Mouse (Mus musculus) MEL (cell line): ENCODE results near the gene Hmgcl. TPM values are rescaled to one million over a fixed set of nuclear protein-coding genes. Genes with fewer than 3 reads are reported as not detected.

ENCODE experiments used
- DNase-seq: peaks from one replicate; pipeline ENCODE4 v3.0.0; 2011; ENCODE audit warnings: low read depth, low spot score
- H3K27ac ChIP-seq: 2 replicates; pipeline ENCODE4 v1.5.1; 2012; ENCODE audit warnings: low read depth, mild to moderate bottlenecking, control low read depth, low read length, moderate library complexity; ENCODE audit not compliant: control insufficient read depth
- H3K27me3 ChIP-seq, 2 experiments: fragments of 150-350 bp in 1 of 2; sonication (generic) in 1 of 2; 2 replicates each; pipeline ENCODE4 v1.6.1; 2012; ENCODE audit warnings: low read length in 2 of 2, mild to moderate bottlenecking in 2 of 2, improper control_type of control experiment in 1 of 2, moderate library complexity in 1 of 2; ENCODE audit not compliant: insufficient read depth in 2 of 2, control insufficient read depth in 1 of 2
- H3K36me3 ChIP-seq, 2 experiments: 2 replicates each; pipeline ENCODE4 v1.6.1; 2012 to 2014; ENCODE audit warnings: low read length in 2 of 2, improper control_type of control experiment in 1 of 2, inconsistent platforms in 1 of 2, mild to moderate bottlenecking in 1 of 2; ENCODE audit not compliant: insufficient read depth in 2 of 2, control insufficient read depth in 1 of 2
- H3K4me1 ChIP-seq, 2 experiments: fragments of 150-350 bp in 1 of 2; sonication (generic) in 1 of 2; 2 replicates each; pipeline ENCODE4 v1.6.1; 2012; ENCODE audit warnings: low read length in 2 of 2, improper control_type of control experiment in 1 of 2, mild to moderate bottlenecking in 1 of 2; ENCODE audit not compliant: insufficient read depth in 2 of 2, control insufficient read depth in 1 of 2
- H3K4me3 ChIP-seq, 2 experiments: fragments of 150-350 bp in 1 of 2; sonication (generic) in 1 of 2; 2 replicates each; pipeline ENCODE4 v1.5.1; 2012; ENCODE audit warnings: low read depth in 2 of 2, low read length in 2 of 2, mild to moderate bottlenecking in 2 of 2, moderate library complexity in 2 of 2, control low read depth in 1 of 2, improper control_type of control experiment in 1 of 2; ENCODE audit not compliant: control insufficient read depth in 1 of 2, insufficient read depth in 1 of 2
- H3K79me2 ChIP-seq: 2 replicates; pipeline ENCODE4 v1.6.1; 2012; ENCODE audit warnings: mild to moderate bottlenecking, low read length, moderate library complexity; ENCODE audit not compliant: control insufficient read depth, poor library complexity, insufficient read depth
- H3K9ac ChIP-seq: 2 replicates; pipeline ENCODE4 v1.6.1; 2012; ENCODE audit warnings: low read depth, mild to moderate bottlenecking, control low read depth, low read length, moderate library complexity; ENCODE audit not compliant: control insufficient read depth, poor library complexity, severe bottlenecking
- H3K9me3 ChIP-seq: fragments of 150-350 bp; sonication (generic); replicated peaks from 2 replicates; pipeline ENCODE4 v1.6.1; 2012; ENCODE audit warnings: mild to moderate bottlenecking, low read length, improper control_type of control experiment, moderate library complexity; ENCODE audit not compliant: insufficient read depth
- BHLHE40 ChIP-seq: IDR thresholded peaks from 2 replicates; pipeline ENCODE4 v1.6.1; 2012; ENCODE audit warnings: low read depth, mild to moderate bottlenecking, inconsistent platforms, low read length, improper control_type of control experiment, borderline replicate concordance
- E2F4 ChIP-seq: IDR thresholded peaks from 2 replicates; pipeline ENCODE4 v1.6.1; 2011; ENCODE audit warnings: low read depth, low read length, improper control_type of control experiment, borderline replicate concordance
- ETS1 ChIP-seq: IDR thresholded peaks from 2 replicates; pipeline ENCODE4 v1.6.1; 2012; ENCODE audit warnings: low read depth, mild to moderate bottlenecking, inconsistent platforms, low read length, improper control_type of control experiment, moderate library complexity
- GATA1 ChIP-seq: IDR thresholded peaks from 2 replicates; pipeline ENCODE4 v1.6.1; 2011; ENCODE audit warnings: low read depth, low read length, improper control_type of control experiment
- HCFC1 ChIP-seq: IDR thresholded peaks from 2 replicates; pipeline ENCODE4 v1.6.1; 2012; ENCODE audit warnings: low read depth, mild to moderate bottlenecking, inconsistent platforms, low read length, improper control_type of control experiment, moderate library complexity
- JUND ChIP-seq: IDR thresholded peaks from 2 replicates; pipeline ENCODE4 v1.6.1; 2011; ENCODE audit warnings: low read depth, mild to moderate bottlenecking, improper control_type of control experiment, low read length
- MAFK ChIP-seq: IDR thresholded peaks from 2 replicates; pipeline ENCODE4 v1.6.1; 2011; ENCODE audit warnings: low read depth, mild to moderate bottlenecking, low read length, improper control_type of control experiment, borderline replicate concordance
- MAZ ChIP-seq: IDR thresholded peaks from 2 replicates; pipeline ENCODE4 v1.6.1; 2012; ENCODE audit warnings: low read depth, mild to moderate bottlenecking, inconsistent platforms, low read length, improper control_type of control experiment
- NELFE ChIP-seq: IDR thresholded peaks from 2 replicates; pipeline ENCODE4 v1.6.1; 2011; ENCODE audit warnings: low read depth, low read length, improper control_type of control experiment
- POLR2AphosphoS2 ChIP-seq: IDR thresholded peaks from 2 replicates; pipeline ENCODE4 v1.6.1; 2011; ENCODE audit warnings: low read length, improper control_type of control experiment
- RAD21 ChIP-seq: IDR thresholded peaks from 2 replicates; pipeline ENCODE4 v1.6.1; 2011; ENCODE audit warnings: mild to moderate bottlenecking, low read depth, low read length, improper control_type of control experiment
- TAL1 ChIP-seq: IDR thresholded peaks from 2 replicates; pipeline ENCODE4 v1.6.1; 2012; ENCODE audit warnings: mild to moderate bottlenecking, inconsistent platforms, low read length, moderate library complexity, mixed read lengths
- UBTF ChIP-seq: IDR thresholded peaks from 2 replicates; pipeline ENCODE4 v1.6.1; 2012; ENCODE audit warnings: low read depth, mild to moderate bottlenecking, inconsistent platforms, low read length, improper control_type of control experiment, moderate library complexity, borderline replicate concordance; ENCODE audit not compliant: insufficient read depth
- USF2 ChIP-seq, 2 experiments: IDR thresholded peaks; 2 replicates each; pipeline ENCODE4 v1.6.1; 2011 to 2012; ENCODE audit warnings: improper control_type of control experiment in 2 of 2, low read length in 2 of 2, borderline replicate concordance in 1 of 2, inconsistent platforms in 1 of 2, low read depth in 1 of 2, mild to moderate bottlenecking in 1 of 2; ENCODE audit not compliant: insufficient read depth in 1 of 2
- ZKSCAN1 ChIP-seq: IDR thresholded peaks from 2 replicates; pipeline ENCODE4 v1.6.1; 2012; ENCODE audit warnings: low read depth, mild to moderate bottlenecking, inconsistent platforms, low read length, improper control_type of control experiment, moderate library complexity
- polyA plus RNA-seq, 2 experiments: library from polyadenylated mRNA; stranded (reverse) in 1 of 2; unstranded in 1 of 2; fragments of >175 nt in 1 of 2; fragments of >200 nt in 1 of 2; gene quantifications; 2 replicates each; pipeline versions ENCODE4 v1.2.1 to v1.2.4; 2012; ENCODE audit warnings: low replicate concordance in 2 of 2, low read depth in 1 of 2; ENCODE audit not compliant: insufficient read length in 2 of 2, insufficient read depth in 1 of 2, missing spikeins in 1 of 2
- total RNA-seq: library from RNA; depleted of rRNA; stranded (reverse); fragments of 300-350 nt; gene quantifications from 2 replicates; pipeline ENCODE4 v1.2.3, GENCODE M21; 2012

Hmgcl gene
- total and polyA plus RNA-seq, 3 experiments, result 48.7 to 66.5 TPM; not detected in 1

GRCm38 (mm10) chr4:135949475-135949874 lies 3.2 kb downstream of the Hmgcl start:
- H3K27me3 ChIP-seq, result no peaks in the 10 kb centered on the region
- H3K9ac ChIP-seq, result no peak overlapping the region
- DNase-seq, result no peak
- TF ChIP-seq UBTF, result no peak
- no peak for TF ChIP-seq JUND
- TF ChIP-seq BHLHE40, result no peak
- TF ChIP-seq RAD21, result no peak
- TF ChIP-seq MAZ, result no peak
- no peak for TF ChIP-seq TAL1
- TF ChIP-seq MAFK, result no peak
- no peak for TF ChIP-seq ZKSCAN1
- no peak for TF ChIP-seq ETS1
- no peak for TF ChIP-seq NELFE
- TF ChIP-seq, all 39 proteins: peak for 0
- no peaks in the 10 kb centered on the region for H3K9me3 ChIP-seq
- H3K36me3 ChIP-seq, result peaks cover 3 to 9% of the 10 kb centered on the region in 2 experiments
- no peak overlapping the region for H3K27ac ChIP-seq
- H3K79me2 ChIP-seq, result peaks cover 17% of the 10 kb centered on the region
- no peak overlapping the region for H3K4me3 ChIP-seq
- H3K4me1 ChIP-seq, result peaks cover 0 to 5% of the 10 kb centered on the region in 2 experiments; a peak in 3 of 4 replicates

GRCm38 (mm10) chr4:135949911-135950310 lies 3.7 kb downstream of the Hmgcl start:
- no peak overlapping the region for H3K4me3 ChIP-seq
- peaks cover 0 to 5% of the 10 kb centered on the region in 2 experiments; a peak in 3 of 4 replicates for H3K4me1 ChIP-seq
- no peak overlapping the region for H3K27ac ChIP-seq
- no peaks in the 10 kb centered on the region for H3K27me3 ChIP-seq
- no peak for DNase-seq
- no peak overlapping the region for H3K9ac ChIP-seq
- H3K9me3 ChIP-seq, result no peaks in the 10 kb centered on the region
- TF ChIP-seq TAL1, result no peak
- peaks cover 3 to 9% of the 10 kb centered on the region in 2 experiments for H3K36me3 ChIP-seq
- peaks cover 17% of the 10 kb centered on the region for H3K79me2 ChIP-seq

- Histone ChIP-seq H3K27me3 (no peaks in the 10 kb centered on the region), H3K79me2 (peaks cover 17% of the 10 kb centered on the region), H3K9me3 (no peaks in the 10 kb centered on the region), H3K9ac (no peak overlapping the region), H3K4me1 (peaks cover 0 to 5% of the 10 kb centered on the region in 2 experiments; a peak in 3 of 4 replicates), H3K4me3 (no peak overlapping the region), H3K27ac (no peak overlapping the region), H3K36me3 (peaks cover 3 to 9% of the 10 kb centered on the region in 2 experiments)
- TF ChIP-seq GATA1 (no peak), USF2 (IDR thresholded peaks at IDR 0.05; ENCODE audit: borderline replicate concordance in 1 of 2, insufficient read depth in 1 of 2, low read depth in 1 of 2, low read length in 2 of 2) (no peak), JUND (no peak), E2F4 (no peak), HCFC1 (no peak), TAL1 (no peak), POLR2AphosphoS2 (no peak), ZKSCAN1 (no peak)
- DNase-seq, result no peak
These were observed 4.1 kb downstream of the Hmgcl start for GRCm38 (mm10) chr4:135950365-135950764.
